Mouse (Mus musculus) kidney, postnatal 10 days (tissue): Measurements from ENCODE around the gene Klk7.

Experiments
- DNase-seq: peaks from one replicate; pipeline ENCODE4 v3.0.0; 2021; ENCODE audit warnings: mixed read lengths

Klk7 gene

GRCm38 (mm10) chr7:43797844-43798462 lies 13.1 kb upstream of the Klk7 start:
- peak; percentile 16 for DNase-seq

- DNase-seq: no peak
Measured at GRCm38 (mm10) chr7:43799876-43800275, 11.2 kb upstream of the Klk7 start.

- no peak for DNase-seq
Measured at GRCm38 (mm10) chr7:43815211-43815610, 4.1 kb downstream of the Klk7 start.

- no peak for DNase-seq
Measured at GRCm38 (mm10) chr7:43816746-43817145, 5.7 kb downstream of the Klk7 start.

- DNase-seq: no peak
Measured at GRCm38 (mm10) chr7:43821581-43821980, 10.5 kb downstream of the Klk7 start.

GRCm38 (mm10) chr7:43824199-43824598 lies 13.1 kb downstream of the Klk7 start, which contains the start of gene Klk6:
Gene Klk6, plus strand, starts transcription at chr7:43824499.
- DNase-seq: no peak

GRCm38 (mm10) chr7:43826056-43826455 lies 15.0 kb downstream of the Klk7 start:
- no peak for DNase-seq

GRCm38 (mm10) chr7:43827706-43828105 lies 16.6 kb downstream of the Klk7 start:
- DNase-seq: no peak

GRCm38 (mm10) chr7:43829006-43829405 lies 17.9 kb downstream of the Klk7 start:
- no peak for DNase-seq

- DNase-seq: no peak
Measured at GRCm38 (mm10) chr7:43841701-43842100, 30.6 kb downstream of the Klk7 start, which contains the start of gene Klk5. Gene Klk5, plus strand, starts transcription at chr7:43841971.

- DNase-seq: no peak
Measured at GRCm38 (mm10) chr7:43843801-43844200, 32.7 kb downstream of the Klk7 start.

- DNase-seq: no peak
Measured at GRCm38 (mm10) chr7:43851616-43852015, 40.5 kb downstream of the Klk7 start.

GRCm38 (mm10) chr7:43854642-43855380 lies 43.7 kb downstream of the Klk7 start:
- no peak for DNase-seq

GRCm38 (mm10) chr7:43855709-43856108 lies 44.6 kb downstream of the Klk7 start:
- DNase-seq: no peak

- DNase-seq: no peak
Measured at GRCm38 (mm10) chr7:43856307-43856706, 45.2 kb downstream of the Klk7 start.

- DNase-seq: no peak
Measured at GRCm38 (mm10) chr7:43857501-43857900, 46.4 kb downstream of the Klk7 start.

GRCm38 (mm10) chr7:43860411-43860810 lies 49.3 kb downstream of the Klk7 start:
- no peak for DNase-seq
